Mouse (Mus musculus) WW6 (cell line): ENCODE measurements around the gene Sbf2.

Experiments used
- DNase-seq: peaks from one replicate; pipeline ENCODE4 v3.0.0-alpha.2; 2013; ENCODE audit warnings: low read depth, low spot score

Gene Sbf2

GRCm38 (mm10) chr7:110279183-110279582, 335.5 kb downstream of the Sbf2 start:
- no peak for DNase-seq

DNA sequence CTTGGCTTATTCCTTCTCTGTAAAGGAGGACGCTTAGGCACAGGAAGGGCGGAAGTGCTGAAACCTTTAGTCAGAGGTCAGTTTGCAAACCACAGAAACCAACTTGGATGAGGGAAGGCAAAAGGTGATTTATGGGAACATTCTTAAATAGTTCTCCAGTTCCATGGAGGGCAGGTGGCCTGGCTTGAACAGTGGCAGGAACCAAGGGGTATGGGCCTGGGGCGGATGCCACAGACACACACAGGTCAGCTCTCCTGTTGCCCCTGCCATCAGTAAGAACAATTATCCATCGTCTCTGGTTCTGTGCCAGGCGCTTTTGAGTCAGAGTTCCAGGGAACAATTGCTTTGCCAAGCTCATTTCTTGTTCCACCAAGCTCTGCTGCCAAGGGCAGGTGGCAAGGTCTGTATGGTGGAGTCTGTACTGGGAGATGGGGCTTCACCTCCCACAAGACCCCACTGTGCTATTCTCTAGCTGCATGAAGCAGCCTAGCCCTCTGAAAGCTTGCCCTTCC, 336.9 kb downstream of the Sbf2 start:
- no peak for DNase-seq

- DNase-seq, result no peak
Measured at GRCm38 (mm10) chr7:110272434-110272833, 342.3 kb downstream of the Sbf2 start.

- no peak for DNase-seq
Measured at GRCm38 (mm10) chr7:110271814-110272213, 342.9 kb downstream of the Sbf2 start.

DNA sequence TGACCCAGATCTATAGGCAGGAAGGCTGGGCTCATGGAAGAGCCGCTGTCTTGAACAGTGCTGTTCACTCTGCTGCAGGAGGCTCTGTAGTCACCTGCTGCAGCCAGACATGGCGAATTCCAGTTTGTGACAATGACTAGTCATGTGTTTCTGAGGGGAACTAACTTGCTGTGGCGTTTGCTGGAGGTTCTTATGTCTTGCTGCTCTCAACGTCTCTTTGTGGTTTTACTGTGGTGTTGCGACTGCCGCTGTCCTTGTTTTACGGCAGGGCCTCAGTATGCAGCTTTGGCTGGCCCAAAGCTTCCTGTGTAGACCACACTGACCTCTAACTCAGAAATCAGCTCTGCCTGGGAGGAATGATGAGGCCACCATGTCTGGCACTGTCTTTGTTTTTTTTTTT, 344.3 kb downstream of the Sbf2 start:
- DNase-seq, result no peak

DNA sequence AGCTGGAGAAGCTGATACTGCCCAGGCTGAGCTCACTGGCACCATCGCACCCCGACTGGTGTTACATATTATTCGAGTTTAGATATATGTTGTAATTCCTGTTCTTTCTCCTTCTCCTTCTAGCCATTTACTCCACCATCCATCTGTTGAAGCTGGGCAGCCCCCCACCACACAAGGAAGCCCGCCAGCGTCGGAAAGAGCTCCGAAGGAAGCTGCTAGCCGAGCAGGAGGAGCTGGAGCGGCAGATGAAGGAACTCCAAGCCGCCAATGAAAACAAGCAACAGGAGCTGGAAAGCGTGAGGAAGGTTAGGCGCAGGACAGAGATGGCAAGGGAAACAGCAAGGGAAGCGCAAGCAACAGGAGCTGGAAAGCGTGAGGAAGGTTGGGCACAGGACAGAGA, 344.9 kb downstream of the Sbf2 start:
- DNase-seq, result no peak

DNA sequence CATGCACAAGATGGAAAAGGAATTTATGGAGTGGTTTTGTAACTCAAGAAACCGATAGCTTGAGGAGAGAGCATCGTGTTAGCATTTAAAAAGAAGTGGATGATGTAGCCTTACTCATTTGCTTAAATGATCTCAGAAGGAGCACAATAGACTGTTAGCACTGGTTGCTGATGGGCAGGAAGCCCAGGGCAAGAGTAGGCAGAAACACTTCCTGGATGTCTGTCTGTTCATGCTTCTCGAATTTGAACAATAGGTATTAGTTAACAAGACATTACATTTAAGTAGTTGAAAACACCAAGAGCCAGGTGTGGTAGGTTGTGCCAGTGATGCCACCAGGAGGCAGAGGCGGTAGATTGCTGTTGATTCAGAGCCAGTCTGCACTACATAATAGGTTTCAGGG, 346.2 kb downstream of the Sbf2 start:
- no peak for DNase-seq

GRCm38 (mm10) chr7:110267994-110268393, 346.7 kb downstream of the Sbf2 start:
- DNase-seq, result no peak

DNA sequence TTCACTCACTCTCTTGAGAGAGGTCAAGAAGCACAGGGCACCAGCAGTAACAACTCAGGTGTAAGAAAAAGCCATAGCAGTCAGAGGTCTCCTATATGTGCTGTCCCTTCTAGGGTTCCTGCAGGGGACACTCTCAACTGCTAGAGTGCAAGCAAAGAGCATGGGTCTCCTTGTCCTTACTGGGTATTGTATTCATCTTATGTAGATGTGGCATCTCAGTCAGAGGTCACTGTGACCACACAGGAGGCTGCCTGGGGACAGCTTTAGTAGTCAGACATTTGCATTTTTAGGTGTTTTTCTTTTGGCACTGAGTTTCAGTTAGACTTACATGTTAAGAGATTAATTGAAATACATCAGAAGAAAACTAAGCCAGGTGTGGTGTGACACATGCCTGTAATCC, 347.7 kb downstream of the Sbf2 start:
- no peak for DNase-seq

- peak; percentile 61 for DNase-seq
Measured at GRCm38 (mm10) chr7:110265796-110266195, 348.9 kb downstream of the Sbf2 start.

DNA sequence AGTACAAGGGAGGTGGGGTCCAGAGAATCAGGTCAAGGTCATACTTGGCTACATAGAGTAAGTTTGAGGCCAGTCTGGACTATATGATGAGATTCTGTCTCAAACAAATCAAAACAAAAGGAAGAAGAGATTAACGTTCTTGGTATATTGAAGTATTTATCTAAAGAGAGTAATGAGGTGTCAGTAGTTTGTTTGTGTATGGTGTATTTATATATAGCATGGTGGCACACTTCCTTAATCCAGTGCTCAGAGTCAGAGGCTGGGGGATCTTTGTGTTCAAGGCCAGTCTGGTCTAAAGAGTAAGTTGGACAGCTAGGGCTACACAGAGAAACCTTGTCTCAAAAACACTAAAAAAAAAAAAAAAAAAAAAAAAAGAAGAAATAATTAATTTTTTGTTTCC, 351.2 kb downstream of the Sbf2 start:
- no peak for DNase-seq

- no peak for DNase-seq
Measured at GRCm38 (mm10) chr7:110262661-110263060, 352.1 kb downstream of the Sbf2 start.

DNA sequence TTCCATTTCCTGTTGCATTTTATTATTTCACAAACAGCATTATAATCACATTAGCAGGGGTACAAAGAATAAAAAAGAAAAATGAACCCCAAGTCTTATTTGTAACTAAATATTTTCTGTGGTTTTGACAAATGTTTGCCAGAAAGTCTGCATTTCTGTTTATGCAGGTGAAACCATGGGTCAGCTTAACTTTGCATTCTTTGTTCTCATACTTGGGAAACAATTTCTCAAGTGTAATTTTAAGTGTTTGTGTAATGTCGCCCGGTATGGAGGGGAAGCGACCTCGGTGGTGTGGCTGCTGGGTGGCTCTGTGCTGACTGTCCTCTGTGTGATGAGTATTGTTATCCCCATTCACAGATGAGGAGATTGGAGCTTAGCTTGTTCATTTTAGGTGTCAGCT, 352.9 kb downstream of the Sbf2 start:
- DNase-seq, result no peak

DNA sequence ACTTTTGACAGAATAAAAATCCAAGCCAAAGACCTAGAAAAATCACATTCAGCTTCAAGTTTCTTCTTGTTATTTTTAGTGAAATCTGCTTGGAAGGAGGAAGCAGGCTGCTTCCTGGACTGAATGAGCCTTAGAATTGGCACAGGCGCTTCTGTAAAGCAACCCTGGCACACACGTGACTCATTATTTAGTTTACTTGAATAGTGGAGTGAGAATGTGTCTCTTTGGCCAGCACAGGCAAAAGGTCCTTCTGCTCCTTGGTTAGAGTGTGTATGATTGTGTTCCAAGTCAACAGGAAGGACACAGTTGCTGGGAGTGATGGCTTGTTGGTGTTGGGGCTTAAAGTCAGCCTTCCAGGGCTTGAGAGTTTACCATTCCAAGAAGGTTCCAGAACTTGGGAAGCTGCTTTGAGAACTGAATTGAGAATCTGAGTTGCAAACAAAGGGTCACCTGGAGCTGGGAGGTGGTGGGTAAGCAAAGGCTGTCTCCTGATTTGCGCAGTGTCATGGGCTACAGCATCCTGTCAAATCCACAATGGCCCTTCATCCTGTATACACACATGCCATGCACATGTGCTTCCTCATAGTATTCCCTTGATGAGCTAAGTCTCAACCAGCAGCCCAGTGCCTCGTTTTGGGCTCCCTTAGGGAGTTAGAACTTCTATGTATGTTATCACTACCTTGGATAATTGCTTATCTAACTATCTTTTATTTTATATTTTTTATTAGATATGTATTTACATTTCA, 354.6 kb downstream of the Sbf2 start:
- DNase-seq, result no peak

DNA sequence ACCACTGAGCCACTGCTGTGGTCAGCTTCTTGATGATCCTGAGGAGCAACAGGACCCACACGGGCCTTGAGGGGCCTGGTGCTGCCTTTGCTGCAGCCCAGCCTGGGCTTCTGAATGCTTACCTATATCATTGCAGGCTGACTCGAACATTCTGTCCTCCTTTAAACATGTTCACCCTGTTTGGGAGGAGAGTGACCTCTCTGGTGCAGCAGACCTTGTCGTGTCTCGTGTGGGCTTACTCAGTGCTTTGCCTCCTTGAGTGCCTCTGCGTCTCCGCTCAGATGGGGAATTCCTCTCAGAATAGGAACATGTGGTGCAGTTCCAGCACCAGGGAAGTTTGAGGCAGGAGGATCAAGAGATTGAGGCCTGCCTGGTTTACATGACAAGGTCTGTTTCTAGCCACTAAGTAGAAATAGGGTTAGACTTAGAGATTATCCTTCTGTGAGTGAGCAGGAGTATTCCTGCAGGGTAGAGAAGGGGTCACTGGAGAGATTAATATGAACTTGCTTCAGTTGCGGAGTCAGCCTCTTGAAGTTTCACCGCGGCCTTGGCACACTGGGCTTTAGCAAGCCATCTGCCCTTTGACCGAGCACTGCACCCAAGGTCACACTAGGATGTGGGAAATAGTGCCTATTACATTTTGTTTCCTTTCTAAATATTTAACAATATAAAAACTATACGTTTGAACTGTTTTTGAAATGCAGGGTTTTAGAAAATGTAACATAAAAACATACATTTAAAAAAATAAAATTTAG, 356.3 kb downstream of the Sbf2 start:
- no peak for DNase-seq
